Mouse (Mus musculus) urinary bladder, postnatal 36 days (tissue): ENCODE results near the gene Prkar2a.
"Not testable (repeated sequence)": the region's sequence is repeated elsewhere in the genome, so short reads cannot be mapped to it uniquely, and the experiment has no call there.

Experiments used
- DNase-seq, 2 experiments: peaks; one replicate each; pipeline ENCODE4 v3.0.0; 2022; ENCODE audit warnings: low spot score in 2 of 2, mixed read lengths in 1 of 2

Gene Prkar2a

DNA sequence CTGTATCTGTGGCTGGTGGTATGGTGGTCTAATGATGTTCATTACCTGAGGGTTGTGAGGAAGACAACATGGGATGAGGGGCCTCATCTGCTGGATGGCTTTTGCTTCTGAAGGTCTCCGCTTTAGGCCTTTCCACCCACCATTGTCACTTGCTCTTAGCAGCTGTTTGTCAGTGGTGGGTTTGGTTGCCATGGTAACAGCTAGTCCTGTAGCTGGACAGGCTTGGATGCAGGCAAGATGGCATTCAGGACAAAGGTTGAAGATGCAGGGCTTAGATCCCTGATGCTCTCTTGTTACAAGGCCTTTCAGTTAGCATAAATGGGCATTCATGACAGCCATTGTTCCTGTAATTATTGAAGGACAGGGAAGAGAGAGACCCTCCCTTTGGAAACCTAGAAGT, at the start of gene Prkar2a:
Gene Prkar2a, plus strand, starts transcription at position 209 of the 400 bp plus-strand sequence.
- DNase-seq = no peak

GRCm38 (mm10) chr9:108639825-108640224, 49.3 kb upstream of the Prkar2a start:
- DNase-seq = no peak

DNA sequence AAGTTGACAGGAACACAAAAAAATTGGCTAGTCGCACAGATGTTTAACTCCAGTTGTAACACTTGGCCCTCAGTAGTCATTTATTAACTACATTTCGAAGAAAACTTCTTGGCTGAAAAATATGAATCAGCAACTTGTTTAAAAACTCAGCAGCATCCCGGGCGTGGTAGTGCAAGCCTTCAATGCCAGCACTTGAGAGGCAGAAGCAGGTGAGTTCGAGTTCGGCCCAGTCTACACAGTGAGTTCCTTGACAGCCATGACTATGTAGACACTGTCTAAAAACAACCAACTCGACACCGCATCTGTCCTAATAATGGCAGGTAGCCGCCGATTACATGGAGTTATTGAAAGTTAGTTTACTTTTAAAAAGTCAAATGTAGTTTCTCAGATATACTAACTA, 40.9 kb upstream of the Prkar2a start:
- peak in 1 of 2 experiments; percentile 9 for DNase-seq

DNA sequence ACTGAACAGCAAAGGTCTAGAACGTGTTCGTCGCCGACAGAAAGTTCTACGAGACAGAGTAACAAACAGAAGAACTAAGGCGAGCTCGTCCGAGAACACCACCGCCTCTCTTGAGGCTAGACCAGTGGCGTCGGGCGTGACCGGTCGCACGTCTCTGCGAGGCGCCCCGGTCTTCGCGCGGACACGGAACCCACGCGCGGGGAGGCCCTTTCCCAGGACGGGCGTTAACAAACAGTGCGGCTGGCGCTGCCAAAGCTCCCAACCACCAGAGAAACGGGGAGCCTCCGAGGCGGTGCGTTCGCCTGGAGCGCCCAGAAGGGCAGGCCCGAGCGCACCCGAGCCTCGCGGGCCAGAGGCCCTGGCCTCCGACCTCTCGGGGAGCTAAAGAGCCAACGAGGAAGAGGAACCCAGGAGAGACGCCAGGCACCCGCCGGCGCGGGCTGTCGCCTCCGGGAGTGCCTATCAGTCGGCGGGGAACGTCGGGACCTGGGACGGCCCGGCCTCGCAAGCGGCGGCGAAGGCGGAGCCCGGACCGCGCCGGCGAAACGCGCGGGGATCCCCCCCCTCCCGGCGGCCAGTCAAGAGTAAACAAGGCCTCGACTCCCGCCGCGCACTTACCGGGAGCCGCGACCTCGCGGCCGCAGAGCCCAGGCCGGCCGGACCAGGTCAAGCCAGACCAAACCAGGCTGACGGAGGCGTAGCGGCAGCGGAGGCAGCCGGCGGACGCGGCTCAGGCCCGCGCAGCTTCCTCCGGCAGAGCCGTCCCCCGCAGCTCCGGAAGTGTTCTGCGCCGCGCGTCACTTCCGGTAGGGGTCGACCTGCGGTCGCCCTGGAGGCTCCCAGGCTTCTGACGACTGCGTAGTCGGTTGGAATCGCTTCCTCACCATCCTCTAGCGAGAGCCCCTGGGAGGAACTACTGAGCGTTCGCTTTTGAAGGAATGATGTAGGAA, 40.2 kb upstream of the Prkar2a start, which contains the start of gene Arih2:
Gene Arih2, minus strand, starts transcription at position 776 of the 950 bp plus-strand sequence.
- peak; percentile 86 to 91 for DNase-seq

DNA sequence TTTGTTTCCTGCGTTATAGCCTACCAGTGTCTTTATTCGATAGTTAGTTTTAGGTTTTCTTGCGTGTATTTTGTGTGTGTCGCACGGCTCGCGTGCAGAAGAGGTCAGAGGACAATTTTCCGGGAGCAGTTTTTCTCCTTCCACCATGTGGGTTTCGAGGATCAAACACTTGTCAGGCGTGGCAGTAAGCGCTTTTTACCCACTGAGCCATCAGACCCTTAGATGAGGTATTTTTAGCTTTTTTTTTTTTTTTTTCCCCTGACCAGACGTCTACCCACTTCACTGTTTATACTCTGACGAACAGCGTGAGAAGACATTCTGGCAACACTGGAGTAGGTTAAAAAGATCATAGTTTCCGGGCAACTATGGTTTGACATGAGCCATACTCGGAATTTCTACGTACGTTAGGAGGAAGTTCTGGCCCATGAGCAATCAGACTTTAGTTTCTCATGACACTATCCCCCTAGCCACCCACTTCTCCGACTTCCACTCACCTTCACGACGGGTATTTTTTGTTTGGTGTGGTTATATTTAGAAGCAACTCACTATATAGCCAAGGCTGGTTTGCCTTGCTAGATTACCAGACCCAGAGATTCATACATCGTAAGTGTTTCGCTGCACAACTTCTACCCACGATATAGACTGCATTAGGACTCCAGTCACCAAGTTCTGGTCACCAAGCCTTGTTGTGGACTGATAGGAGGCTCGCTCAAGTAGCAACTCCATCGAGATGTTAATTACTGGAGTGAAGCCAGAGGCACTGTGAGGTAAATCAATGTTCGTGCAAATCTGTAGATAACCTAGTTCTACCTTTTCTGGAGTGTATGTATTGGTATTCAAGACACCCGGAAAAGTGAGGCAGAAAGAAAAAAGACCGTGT, 39.3 kb upstream of the Prkar2a start:
- no peak for DNase-seq

DNA sequence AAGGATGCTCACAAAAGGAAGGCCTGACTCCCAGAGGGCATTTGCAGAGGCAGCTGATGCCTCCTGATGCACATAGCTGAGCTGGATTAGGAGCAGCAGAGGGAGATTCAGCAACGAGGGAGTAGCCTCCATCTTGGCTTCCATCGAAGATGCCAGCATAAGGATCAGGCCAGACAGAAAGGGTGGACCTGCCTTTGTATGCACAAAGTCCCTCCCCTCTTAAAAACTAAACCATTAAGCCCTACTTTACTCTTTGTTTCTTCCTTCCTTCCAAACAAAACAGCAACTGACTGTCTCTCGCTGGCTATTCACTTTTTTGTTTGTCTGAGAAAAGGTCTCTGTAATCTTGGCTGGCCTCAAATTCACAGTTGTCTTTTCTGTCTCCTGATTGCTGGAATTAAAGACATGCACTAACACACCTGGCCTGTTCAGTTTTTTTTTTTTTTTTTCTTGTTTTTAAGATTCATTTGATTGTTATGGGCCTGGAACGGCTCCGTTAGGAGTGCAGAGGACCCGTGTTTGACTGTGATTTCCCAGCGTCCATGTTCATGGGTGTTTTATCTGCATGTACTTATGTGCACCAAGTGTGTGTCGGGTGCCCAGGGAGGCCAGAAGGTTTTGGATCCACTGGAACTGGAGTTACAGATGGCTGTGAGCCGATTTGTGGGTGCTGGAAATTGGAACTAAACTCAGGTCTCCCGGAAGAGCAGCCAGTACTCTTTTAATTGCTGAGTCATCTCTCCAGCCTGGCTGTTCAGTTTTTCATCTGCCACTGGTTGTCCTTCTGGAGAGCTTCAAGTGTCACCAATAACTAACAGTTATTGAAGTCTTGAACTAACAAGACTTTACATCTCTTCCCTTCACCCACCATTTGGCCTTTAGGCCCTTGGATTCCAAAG, 34.3 kb upstream of the Prkar2a start:
- no peak for DNase-seq

DNA sequence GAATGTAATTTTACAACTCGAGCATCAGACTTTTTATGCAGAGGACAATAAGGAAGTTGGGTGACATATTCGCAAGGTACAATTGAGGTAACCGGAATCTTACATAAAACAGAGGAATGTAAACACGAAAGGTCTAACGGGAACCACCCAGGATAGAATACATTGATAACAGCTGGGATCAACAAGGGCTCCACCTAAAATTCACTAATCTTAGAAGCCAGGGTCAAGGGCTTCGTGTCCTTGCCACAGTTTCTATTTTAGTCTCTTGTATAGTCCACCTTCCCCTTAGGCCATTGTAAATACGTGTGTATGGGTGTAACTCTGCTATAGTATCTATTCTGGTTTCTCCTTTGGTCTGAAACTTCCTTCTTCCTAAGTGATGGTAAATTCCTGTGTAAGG, 33.2 kb upstream of the Prkar2a start:
- DNase-seq = not testable (repeated sequence)

DNA sequence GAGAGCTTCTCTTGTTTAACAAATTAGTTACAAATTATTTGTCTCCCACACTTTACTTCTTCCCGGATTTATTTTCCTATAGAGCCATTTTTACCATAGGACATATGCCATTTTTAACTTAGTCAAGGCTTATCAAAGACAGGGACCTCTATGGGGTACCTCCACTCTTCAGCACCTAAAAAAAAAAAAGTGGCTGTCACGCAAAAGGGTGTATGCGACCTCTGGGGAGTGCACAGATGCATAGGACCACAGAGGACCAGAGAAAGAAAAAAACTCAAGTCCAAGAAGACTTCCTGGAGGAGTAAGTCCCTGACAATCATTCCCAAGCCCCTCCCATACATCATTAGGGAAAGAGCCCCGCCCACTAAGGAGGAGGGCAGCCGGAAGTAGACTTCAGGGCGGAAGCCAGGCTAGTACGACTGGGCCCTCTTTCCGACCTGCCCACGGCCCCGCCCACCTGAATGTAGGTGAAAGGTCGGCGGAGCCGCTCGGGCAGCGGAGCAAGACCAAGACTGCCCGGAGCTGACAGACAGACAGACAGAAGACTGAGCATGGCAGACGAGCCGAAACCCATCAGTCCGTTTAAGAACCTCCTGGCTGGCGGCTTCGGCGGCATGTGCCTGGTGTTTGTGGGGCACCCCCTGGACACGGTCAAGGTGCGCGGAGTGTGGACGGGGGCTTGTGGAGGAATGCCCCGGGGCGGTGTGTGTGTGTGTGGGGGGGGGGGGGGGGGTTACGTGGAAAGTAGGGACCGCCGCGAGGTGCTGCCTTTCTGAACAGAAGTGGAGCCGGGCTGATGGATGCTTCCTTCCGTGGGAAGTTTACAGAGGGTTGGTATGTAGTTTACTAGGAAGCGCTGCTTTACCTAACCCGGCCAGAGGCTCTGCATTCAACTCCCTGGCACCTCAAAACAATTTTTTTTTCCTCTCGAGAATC, 27.2 kb upstream of the Prkar2a start, which contains the start of gene Slc25a20:
Gene Slc25a20, plus strand, starts transcription at position 412 of the 936 bp plus-strand sequence.
- DNase-seq = peak; percentile 77 to 90

GRCm38 (mm10) chr9:108662660-108663059, 26.5 kb upstream of the Prkar2a start:
- DNase-seq = no peak

DNA sequence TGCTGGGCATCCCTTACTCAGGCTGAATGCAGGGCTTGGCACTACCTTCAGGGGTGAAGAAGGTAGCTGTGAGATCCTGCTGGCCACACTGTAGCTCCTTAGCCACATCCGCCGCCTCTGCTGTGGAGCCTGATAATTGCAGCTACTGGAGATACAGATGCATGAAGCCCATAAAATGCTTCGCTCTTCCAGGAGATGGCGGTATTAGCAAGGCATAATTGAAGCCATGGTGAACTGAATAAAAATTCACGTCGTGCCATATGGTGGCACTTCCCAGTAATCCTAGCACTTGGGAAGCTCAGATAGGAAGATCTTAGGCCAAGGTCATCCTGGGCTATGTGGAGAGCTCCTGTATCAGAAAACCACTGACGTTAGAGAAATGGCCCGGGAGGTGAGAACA, 19.2 kb upstream of the Prkar2a start:
- no peak for DNase-seq

GRCm38 (mm10) chr9:108673151-108673550, 16.0 kb upstream of the Prkar2a start:
- no peak for DNase-seq

DNA sequence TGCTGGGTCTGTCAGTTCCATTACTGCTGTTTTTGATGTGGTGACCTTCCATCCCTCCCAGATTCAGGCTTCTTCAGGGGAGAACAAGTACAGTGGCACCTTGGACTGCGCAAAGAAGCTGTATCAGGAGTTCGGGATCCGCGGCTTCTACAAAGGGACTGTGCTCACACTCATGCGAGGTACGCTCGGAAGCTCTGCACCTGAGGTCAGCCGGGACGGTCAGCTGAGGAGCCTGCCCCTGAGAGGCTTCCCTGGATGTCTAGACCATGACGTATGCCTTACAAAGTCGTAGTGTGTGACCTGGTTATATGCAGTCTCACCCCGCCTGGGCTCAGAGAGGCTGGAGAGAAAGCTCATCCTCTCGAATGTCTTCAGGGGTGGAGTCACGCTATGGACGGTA, 9.1 kb upstream of the Prkar2a start:
- DNase-seq = no peak

DNA sequence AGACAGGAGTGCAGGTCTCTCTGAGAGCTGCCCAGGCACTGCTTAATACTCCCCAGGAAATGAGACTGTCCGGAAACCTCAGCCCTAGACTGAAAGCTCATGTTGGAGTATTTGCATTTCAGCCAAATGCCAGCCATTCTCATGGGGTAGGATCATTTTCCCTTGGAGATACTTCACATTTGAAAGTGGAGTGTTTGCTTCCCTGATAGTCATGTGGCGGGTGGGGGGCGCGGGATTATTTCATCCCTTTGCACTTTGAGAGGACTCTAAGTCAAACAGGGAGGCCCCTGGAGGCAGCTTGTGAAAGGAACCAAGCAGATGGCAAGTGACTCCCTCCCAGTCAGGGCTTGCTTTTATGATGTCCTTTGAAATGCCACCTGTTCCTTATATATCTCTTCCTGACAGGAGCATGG, 2.6 kb upstream of the Prkar2a start:
- DNase-seq = no peak

- DNase-seq = no peak
These were observed 1.9 kb upstream of the Prkar2a start for GRCm38 (mm10) chr9:108687181-108687580.

- DNase-seq = no peak
These were observed 1.4 kb upstream of the Prkar2a start for GRCm38 (mm10) chr9:108687686-108688085.

DNA sequence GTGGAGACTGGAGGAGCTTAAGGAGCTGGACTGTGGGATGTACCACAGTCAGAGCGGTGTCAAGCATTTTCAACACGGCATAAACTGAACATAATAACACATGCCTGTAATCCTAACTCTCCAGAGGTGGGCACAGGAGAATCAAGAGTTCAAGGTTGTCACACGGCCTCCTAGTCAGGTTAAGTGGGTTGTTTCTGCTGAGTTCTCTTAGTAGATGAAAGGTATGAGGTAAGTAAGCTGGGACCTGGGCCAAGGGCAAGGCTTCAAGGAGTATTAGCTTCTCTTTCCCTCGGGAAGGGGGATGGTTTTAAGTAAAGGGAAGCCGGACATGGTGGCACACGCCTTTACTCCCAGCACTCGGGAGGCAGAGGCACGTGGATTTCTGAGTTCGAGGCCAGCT, 663 bp upstream of the Prkar2a start:
- DNase-seq = no peak

- DNase-seq = no peak
These were observed 879 bp downstream of the Prkar2a start for GRCm38 (mm10) chr9:108689993-108690392.

- DNase-seq = no peak
These were observed 1.8 kb downstream of the Prkar2a start for GRCm38 (mm10) chr9:108690914-108691313.

GRCm38 (mm10) chr9:108691371-108691770, 2.3 kb downstream of the Prkar2a start:
- DNase-seq = no peak

- peak; percentile 82 to 86 for DNase-seq
These were observed 2.7 kb downstream of the Prkar2a start for GRCm38 (mm10) chr9:108691846-108692225.
